Mouse (Mus musculus) spleen, adult 12 weeks (tissue): ENCODE data around the gene Cacng7.
A peak's percentile ranks its signal among the peaks of the same experiment; 100 is the strongest.

ENCODE experiments used
- DNase-seq: peaks from one replicate; pipeline ENCODE4 v3.0.0; 2022; ENCODE audit warnings: low spot score

The Cacng7 gene

GRCm38 (mm10) chr7:3345301-3345700, 12.5 kb downstream of the Cacng7 start:
- no peak for DNase-seq

GRCm38 (mm10) chr7:3347366-3348287, 14.9 kb downstream of the Cacng7 start:
- DNase-seq: no peak

GRCm38 (mm10) chr7:3348326-3348725, 15.6 kb downstream of the Cacng7 start:
- DNase-seq: no peak

- DNase-seq: no peak
These were observed 17.0 kb downstream of the Cacng7 start for GRCm38 (mm10) chr7:3349775-3350174.

- DNase-seq: no peak
These were observed 18.8 kb downstream of the Cacng7 start for GRCm38 (mm10) chr7:3351536-3351935.

- DNase-seq: no peak
These were observed 22.1 kb downstream of the Cacng7 start for GRCm38 (mm10) chr7:3354850-3355249.

- DNase-seq: no peak
These were observed 27.9 kb downstream of the Cacng7 start for GRCm38 (mm10) chr7:3360678-3361077.

- DNase-seq: no peak
These were observed 33.0 kb downstream of the Cacng7 start for GRCm38 (mm10) chr7:3365547-3366279.

GRCm38 (mm10) chr7:3366705-3367516, 34.2 kb downstream of the Cacng7 start:
- DNase-seq: no peak

GRCm38 (mm10) chr7:3367569-3367968, 34.8 kb downstream of the Cacng7 start:
- DNase-seq: no peak

- DNase-seq: no peak
These were observed 35.6 kb downstream of the Cacng7 start for GRCm38 (mm10) chr7:3368311-3368710.

- no peak for DNase-seq
These were observed 36.4 kb downstream of the Cacng7 start for GRCm38 (mm10) chr7:3369189-3369588.

- DNase-seq: no peak
These were observed 37.7 kb downstream of the Cacng7 start for GRCm38 (mm10) chr7:3370407-3370806.

- no peak for DNase-seq
These were observed 39.6 kb downstream of the Cacng7 start for GRCm38 (mm10) chr7:3372376-3372775.

- DNase-seq: no peak
These were observed 41.0 kb downstream of the Cacng7 start for GRCm38 (mm10) chr7:3373754-3374153.

GRCm38 (mm10) chr7:3376831-3377230, 44.1 kb downstream of the Cacng7 start:
- peak; percentile 5 for DNase-seq

- no peak for DNase-seq
These were observed 49.4 kb downstream of the Cacng7 start for GRCm38 (mm10) chr7:3382123-3382522.

GRCm38 (mm10) chr7:3384807-3385319, 52.1 kb downstream of the Cacng7 start:
- DNase-seq: no peak

GRCm38 (mm10) chr7:3386036-3386730, 53.4 kb downstream of the Cacng7 start:
- DNase-seq: no peak

- no peak for DNase-seq
These were observed 55.0 kb downstream of the Cacng7 start for GRCm38 (mm10) chr7:3387761-3388160.

- no peak for DNase-seq
These were observed 56.1 kb downstream of the Cacng7 start for GRCm38 (mm10) chr7:3388885-3389284.
